Mouse (Mus musculus) G1E (cell line): ENCODE measurements around the gene Mecp2.

Source experiments
- CTCF ChIP-seq: IDR thresholded peaks from 2 replicates; pipeline ENCODE4 v1.5.1; 2012; ENCODE audit warnings: low read depth, low read length, inconsistent platforms, mixed read lengths
- GATA1 ChIP-seq: IDR thresholded peaks from 2 replicates; pipeline ENCODE4 v1.6.1; 2012; ENCODE audit warnings: borderline replicate concordance, low read length, inconsistent platforms, mixed read lengths
- GATA2 ChIP-seq: IDR thresholded peaks from 2 replicates; pipeline ENCODE4 v1.6.1; 2012; ENCODE audit warnings: low read depth, low read length, inconsistent platforms, borderline replicate concordance
- POLR2AphosphoS5 ChIP-seq: IDR thresholded peaks from 2 replicates; pipeline ENCODE4 v1.6.1; 2012; ENCODE audit warnings: low read depth, low read length, inconsistent platforms; ENCODE audit not compliant: insufficient replicate concordance
- TAL1 ChIP-seq: conservative IDR thresholded peaks from 2 replicates; pipeline ENCODE4 v1.6.1; 2012; ENCODE audit warnings: low read depth, low read length, inconsistent platforms, mixed read lengths

GRCm38 (mm10) chrX:74115511-74115910, 19.7 kb downstream of the Mecp2 start:
- TF ChIP-seq CTCF (no peak), GATA1 (no peak), POLR2AphosphoS5 (no peak), TAL1 (no peak), GATA2 (no peak)
